Mouse (Mus musculus): ENCODE results near the gene Lrmp. TPM values are rescaled to one million over a fixed set of nuclear protein-coding genes. Genes with fewer than 3 reads are reported as not detected.

Lrmp gene
- polyA plus RNA-seq, 1 experiment from 2014 or later = 0.35 TPM

DNA sequence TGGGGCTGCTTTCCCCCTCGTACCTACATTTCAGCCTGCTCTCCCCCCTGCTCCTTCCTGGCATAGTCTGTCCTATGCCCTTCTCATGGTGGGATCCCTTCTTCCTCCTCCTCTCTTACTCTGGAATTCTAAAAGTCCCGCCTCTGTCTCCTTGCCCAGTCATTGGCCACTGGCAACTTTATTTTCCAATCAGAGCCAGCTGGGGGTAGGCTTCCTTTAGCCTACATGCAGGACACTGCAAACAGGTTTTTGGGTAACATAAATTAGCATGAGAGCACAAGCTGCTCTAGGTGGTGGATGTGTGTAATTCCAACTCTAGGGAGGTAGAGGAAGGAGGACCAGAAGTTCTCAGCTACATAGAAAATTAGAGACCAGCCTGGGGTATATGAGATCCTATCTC lies 4.6 kb downstream of the Lrmp start:
- no peak overlapping the region for H3K9ac ChIP-seq (replicated peaks; ENCODE audit: low read depth, low read length)
- no peaks in the 10 kb centered on the region for H3K27me3 ChIP-seq (replicated peaks; ENCODE audit: control insufficient read depth, insufficient read depth, low read length)
- peaks cover 9% of the 10 kb centered on the region for H3K4me1 ChIP-seq (replicated peaks; ENCODE audit: control insufficient read depth, insufficient read depth, low read length)
- WGBS = 82% methylated on average over 2 of the region's 2 CpGs
- H3K27ac ChIP-seq (ENCODE audit: low read length) = no peak overlapping the region
- H3K36me3 ChIP-seq (ENCODE audit: control insufficient read depth, insufficient read depth) = no peaks in the 10 kb centered on the region
- no peak overlapping the region for H3K4me2 ChIP-seq (ENCODE audit: low read length)
- no peaks in the 10 kb centered on the region for H3K9me3 ChIP-seq (ENCODE audit: control insufficient read depth, low read length)
- ATAC-seq = no peak
- H3K4me3 ChIP-seq (replicated peaks; ENCODE audit: low read length) = no peak overlapping the region

DNA sequence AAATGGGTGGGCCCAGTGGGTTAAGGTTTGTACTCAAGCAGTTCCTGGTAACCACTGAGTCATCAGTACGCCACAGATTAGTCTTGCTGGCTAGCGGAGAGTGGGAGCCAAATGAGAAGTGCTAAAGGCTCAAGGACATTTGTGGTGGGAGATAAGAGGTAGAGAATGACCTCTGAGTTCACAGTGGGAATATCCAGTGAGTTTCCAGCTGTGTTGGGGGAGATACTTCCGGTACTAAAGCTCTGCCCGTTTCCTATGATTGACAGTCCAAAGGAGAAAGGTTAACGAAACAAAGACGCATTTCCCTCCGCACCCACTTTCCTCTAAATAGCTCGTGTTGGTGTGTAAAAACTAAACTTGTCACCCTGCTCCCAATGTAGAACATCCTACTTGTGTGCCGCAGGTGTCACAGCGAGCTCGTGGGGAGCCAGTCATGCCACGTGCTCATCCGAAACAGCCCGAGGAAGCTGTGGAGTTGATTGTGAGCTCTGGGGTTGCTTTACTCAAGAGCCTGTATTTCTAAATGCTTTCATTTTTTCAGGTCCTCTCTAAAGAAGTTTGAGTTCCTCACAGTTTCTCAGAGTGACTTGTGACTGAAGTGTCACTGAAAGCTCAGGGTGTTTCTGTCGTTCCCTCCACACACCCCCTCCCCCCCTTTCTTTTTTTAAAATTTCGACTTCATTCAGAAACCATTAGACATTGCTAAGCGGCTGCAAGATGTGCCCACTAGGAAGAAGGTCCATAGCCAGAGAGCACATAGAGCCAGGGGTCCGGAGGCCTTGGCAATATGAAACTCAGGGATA lies 5.5 kb downstream of the Lrmp start:
- no peak for ATAC-seq
- no peaks in the 10 kb centered on the region for H3K9me3 ChIP-seq (ENCODE audit: control insufficient read depth, low read length)
- no peak overlapping the region for H3K9ac ChIP-seq (replicated peaks; ENCODE audit: low read depth, low read length)
- WGBS = 59% methylated on average over 18 of the region's 18 CpGs
- H3K36me3 ChIP-seq (ENCODE audit: control insufficient read depth, insufficient read depth) = no peaks in the 10 kb centered on the region
- no peaks in the 10 kb centered on the region for H3K27me3 ChIP-seq (replicated peaks; ENCODE audit: control insufficient read depth, insufficient read depth, low read length)
- no peak overlapping the region for H3K4me3 ChIP-seq (replicated peaks; ENCODE audit: low read length)
- peaks cover 9% of the 10 kb centered on the region for H3K4me1 ChIP-seq (replicated peaks; ENCODE audit: control insufficient read depth, insufficient read depth, low read length)
- H3K4me2 ChIP-seq (ENCODE audit: low read length) = no peak overlapping the region
- H3K27ac ChIP-seq (ENCODE audit: low read length) = no peak overlapping the region

DNA sequence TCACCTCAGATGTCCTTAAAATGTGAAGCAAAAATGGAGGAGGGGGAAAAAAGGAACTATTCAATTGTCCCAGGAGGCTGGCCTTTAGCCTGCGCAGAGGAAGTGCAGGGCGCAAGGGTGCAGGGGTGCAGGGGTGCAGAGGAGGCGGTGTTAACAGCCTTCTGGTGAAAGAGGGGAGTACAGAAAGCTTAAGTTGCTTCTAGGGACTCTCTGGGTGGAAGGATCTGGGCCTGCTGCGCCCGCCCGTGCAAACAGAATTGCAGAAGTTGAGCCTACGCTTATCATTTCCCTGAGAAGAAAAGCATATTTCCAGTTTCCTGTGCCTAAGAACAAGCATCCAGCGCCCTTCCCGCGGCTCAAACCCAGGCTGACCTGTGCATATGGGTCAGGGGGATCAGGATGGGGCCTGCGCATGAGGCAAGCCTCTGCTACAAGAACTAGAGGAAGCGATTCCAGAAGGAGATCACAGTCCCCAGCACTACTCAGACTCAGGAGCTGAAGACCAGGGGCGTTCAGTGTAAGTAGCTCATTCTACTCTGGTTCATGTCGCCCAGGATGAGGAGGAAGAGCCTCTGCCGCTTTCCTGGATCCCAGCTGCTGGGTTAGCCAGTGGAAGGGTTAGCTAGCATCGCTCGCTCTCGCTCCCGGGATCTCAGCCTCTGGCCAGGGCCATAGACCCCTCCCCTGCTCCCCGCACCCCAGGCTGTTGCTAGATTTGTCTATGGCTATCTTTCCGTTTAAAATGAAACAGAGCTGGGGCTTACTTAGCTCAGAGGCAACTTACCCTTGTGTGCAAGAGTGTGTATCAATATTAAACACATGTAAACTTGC lies 6.4 kb downstream of the Lrmp start:
- Histone ChIP-seq H3K27me3 (replicated peaks; ENCODE audit: control insufficient read depth, insufficient read depth, low read length) (no peaks in the 10 kb centered on the region), H3K9me3 (ENCODE audit: control insufficient read depth, low read length) (no peaks in the 10 kb centered on the region), H3K27ac (ENCODE audit: low read length) (no peak overlapping the region), H3K4me2 (ENCODE audit: low read length) (no peak overlapping the region), H3K9ac (replicated peaks; ENCODE audit: low read depth, low read length) (no peak overlapping the region), H3K4me3 (replicated peaks; ENCODE audit: low read length) (no peak overlapping the region), H3K36me3 (ENCODE audit: control insufficient read depth, insufficient read depth) (no peaks in the 10 kb centered on the region), H3K4me1 (replicated peaks; ENCODE audit: control insufficient read depth, insufficient read depth, low read length) (peaks cover under 1% of the 10 kb centered on the region)
- 55% methylated on average over 21 of the region's 21 CpGs for WGBS
- no peak for ATAC-seq

DNA sequence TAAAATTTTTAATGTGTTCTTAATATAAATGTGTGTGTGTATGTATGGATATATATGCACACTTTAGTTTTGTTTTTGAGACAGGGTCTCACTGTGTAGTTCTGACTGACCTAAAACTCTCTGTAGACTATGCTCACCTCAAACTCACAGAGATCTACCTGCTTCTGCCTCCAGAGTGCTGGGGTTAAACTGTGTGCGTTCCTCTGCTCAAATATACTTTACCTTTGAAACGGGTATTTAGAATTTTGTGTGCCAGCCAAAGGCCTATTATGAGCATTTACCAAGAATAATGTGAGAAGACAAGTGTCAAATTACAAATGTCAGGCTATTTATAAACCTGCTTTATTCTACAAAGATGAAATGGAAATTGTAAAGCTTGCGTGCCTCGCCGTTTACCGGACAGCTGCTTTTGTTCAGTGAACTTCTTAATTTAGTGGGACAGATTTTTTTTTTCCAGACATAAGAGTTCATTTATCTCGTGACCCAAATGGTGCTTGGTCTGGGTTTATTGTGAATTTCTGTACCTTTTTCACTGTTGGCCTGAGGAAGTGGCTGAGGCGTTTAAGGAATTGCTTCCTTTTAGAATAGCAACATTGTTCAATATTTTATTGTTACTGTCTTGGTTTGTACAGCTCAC lies 7.1 kb downstream of the Lrmp start:
- ATAC-seq = no peak
- H3K9ac ChIP-seq (replicated peaks; ENCODE audit: low read depth, low read length) = no peak overlapping the region

DNA sequence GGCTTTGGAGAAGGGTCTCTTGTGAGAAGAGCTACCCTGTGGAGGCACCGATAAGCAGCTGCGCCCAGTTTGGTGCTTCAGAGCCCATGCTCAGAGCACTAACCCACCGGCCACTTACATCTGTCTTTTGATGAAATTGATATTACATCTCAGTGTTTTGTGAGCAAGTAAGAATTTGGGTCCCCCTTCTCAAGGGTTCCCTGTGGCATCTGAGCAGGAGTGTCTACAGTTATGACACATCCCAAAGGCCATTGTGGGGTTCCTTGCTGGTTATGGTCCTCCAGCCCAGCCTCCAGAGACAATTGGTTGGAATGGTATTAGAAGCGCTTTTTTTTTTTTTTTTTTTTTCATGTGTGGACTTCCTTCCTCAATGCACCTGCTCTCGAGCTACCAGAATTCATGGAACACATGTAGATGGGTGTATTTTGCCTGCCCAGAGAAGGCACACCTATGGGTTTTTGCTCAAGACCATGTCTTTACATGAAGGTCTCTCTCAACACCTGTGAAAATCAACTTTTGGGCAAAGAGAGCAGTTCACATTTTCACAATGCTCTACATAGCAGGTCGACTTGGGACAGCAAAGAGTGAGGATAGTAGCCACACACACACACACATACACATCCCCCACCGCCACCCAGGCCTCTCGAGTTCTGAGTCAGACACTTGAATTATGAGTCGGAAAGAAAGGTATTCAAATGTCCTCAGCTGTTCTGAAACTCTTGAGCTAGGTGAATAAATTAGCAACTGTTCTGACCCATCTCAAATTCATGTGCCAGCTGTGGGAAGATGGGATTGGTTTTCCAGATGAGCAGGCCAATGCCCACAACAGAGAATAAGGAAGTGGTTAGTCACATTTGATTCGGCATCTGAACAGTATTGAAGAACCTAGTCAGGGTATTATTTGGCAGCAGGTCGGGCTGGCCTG lies 7.9 kb downstream of the Lrmp start:
- no peaks in the 10 kb centered on the region for H3K9me3 ChIP-seq (ENCODE audit: control insufficient read depth, low read length)
- no peak overlapping the region for H3K9ac ChIP-seq (replicated peaks; ENCODE audit: low read depth, low read length)
- H3K27ac ChIP-seq (ENCODE audit: low read length) = no peak overlapping the region
- H3K4me1 ChIP-seq (replicated peaks; ENCODE audit: control insufficient read depth, insufficient read depth, low read length) = no peaks in the 10 kb centered on the region
- no peaks in the 10 kb centered on the region for H3K36me3 ChIP-seq (ENCODE audit: control insufficient read depth, insufficient read depth)
- H3K4me2 ChIP-seq (ENCODE audit: low read length) = no peak overlapping the region
- 84% methylated on average over 11 of the region's 11 CpGs for WGBS
- H3K4me3 ChIP-seq (replicated peaks; ENCODE audit: low read length) = no peak overlapping the region
- H3K27me3 ChIP-seq (replicated peaks; ENCODE audit: control insufficient read depth, insufficient read depth, low read length) = no peaks in the 10 kb centered on the region
- ATAC-seq = no peak

More for the DNA sequence above, 7.1 kb downstream of the Lrmp start:
- no peaks in the 10 kb centered on the region for H3K36me3 ChIP-seq (ENCODE audit: control insufficient read depth, insufficient read depth)
- H3K27ac ChIP-seq (ENCODE audit: low read length) = no peak overlapping the region
- no peaks in the 10 kb centered on the region for H3K4me1 ChIP-seq (replicated peaks; ENCODE audit: control insufficient read depth, insufficient read depth, low read length)
- no peaks in the 10 kb centered on the region for H3K9me3 ChIP-seq (ENCODE audit: control insufficient read depth, low read length)
- no peak overlapping the region for H3K4me2 ChIP-seq (ENCODE audit: low read length)
- H3K4me3 ChIP-seq (replicated peaks; ENCODE audit: low read length) = no peak overlapping the region
- 22% methylated on average over 8 of the region's 8 CpGs for WGBS
- H3K27me3 ChIP-seq (replicated peaks; ENCODE audit: control insufficient read depth, insufficient read depth, low read length) = no peaks in the 10 kb centered on the region

DNA sequence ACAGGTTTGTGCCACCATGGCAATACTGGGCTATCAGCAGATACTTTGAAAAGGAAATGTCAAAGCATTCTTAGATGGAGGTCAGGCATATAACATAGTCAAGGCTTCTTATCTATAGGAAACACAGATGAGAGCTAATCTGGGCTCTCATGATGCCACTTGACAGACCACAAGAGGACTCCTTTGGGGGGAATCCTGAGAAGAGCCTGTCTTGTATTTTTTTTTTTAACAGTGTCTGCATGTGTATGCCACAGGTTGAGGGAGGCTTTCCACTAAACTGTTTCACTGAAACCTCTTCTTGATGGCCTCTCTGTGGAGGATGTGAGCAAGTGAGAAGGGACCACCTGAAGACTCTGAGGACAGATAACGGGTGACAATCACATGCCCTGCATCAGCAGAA lies 9.2 kb downstream of the Lrmp start:
- H3K27ac ChIP-seq (ENCODE audit: low read length) = no peak overlapping the region
- no peak overlapping the region for H3K4me3 ChIP-seq (replicated peaks; ENCODE audit: low read length)
- H3K27me3 ChIP-seq (replicated peaks; ENCODE audit: control insufficient read depth, insufficient read depth, low read length) = no peaks in the 10 kb centered on the region
- H3K4me1 ChIP-seq (replicated peaks; ENCODE audit: control insufficient read depth, insufficient read depth, low read length) = no peaks in the 10 kb centered on the region
- H3K9ac ChIP-seq (replicated peaks; ENCODE audit: low read depth, low read length) = no peak overlapping the region
- no peak overlapping the region for H3K4me2 ChIP-seq (ENCODE audit: low read length)
- ATAC-seq = no peak
- H3K9me3 ChIP-seq (ENCODE audit: control insufficient read depth, low read length) = no peaks in the 10 kb centered on the region
- WGBS = 70% methylated on average over 1 of the region's 1 CpGs
- H3K36me3 ChIP-seq (ENCODE audit: control insufficient read depth, insufficient read depth) = no peaks in the 10 kb centered on the region

DNA sequence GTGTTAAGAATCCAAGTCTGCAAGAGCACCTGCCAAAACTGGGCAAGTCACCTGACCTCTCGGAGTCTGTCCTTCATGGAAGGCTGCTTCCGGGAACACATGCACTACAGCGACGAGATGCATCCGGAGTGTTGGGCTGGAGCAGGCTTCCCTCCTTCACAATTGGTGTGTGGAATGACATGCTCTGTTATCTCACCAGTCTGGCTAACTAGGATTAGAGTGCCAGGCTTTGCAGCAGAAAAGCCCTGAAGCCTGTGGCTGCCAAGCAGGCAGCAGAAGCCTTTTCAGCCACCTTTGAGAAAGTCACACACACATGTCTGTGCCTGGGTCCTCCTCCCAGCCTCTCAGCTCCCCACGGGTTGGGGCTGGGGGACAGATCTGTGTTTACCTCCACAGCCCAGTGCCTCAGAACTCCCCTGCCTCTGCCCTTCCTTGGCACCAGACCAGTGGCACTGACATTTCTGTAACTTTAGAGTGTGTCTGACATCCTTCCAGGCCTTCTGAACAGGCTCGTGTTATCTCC lies 10.2 kb downstream of the Lrmp start:
- Histone ChIP-seq H3K27ac (ENCODE audit: low read length) (no peak overlapping the region), H3K9me3 (ENCODE audit: control insufficient read depth, low read length) (no peaks in the 10 kb centered on the region), H3K4me1 (replicated peaks; ENCODE audit: control insufficient read depth, insufficient read depth, low read length) (no peaks in the 10 kb centered on the region), H3K36me3 (ENCODE audit: control insufficient read depth, insufficient read depth) (no peaks in the 10 kb centered on the region), H3K4me2 (ENCODE audit: low read length) (no peak overlapping the region), H3K4me3 (replicated peaks; ENCODE audit: low read length) (no peak overlapping the region), H3K27me3 (replicated peaks; ENCODE audit: control insufficient read depth, insufficient read depth, low read length) (no peaks in the 10 kb centered on the region), H3K9ac (replicated peaks; ENCODE audit: low read depth, low read length) (no peak overlapping the region)
- WGBS = 67% methylated on average over 7 of the region's 7 CpGs
- 0 out of 2 replicates have a peak, but pooled peaks have one; percentile 38 for ATAC-seq

DNA sequence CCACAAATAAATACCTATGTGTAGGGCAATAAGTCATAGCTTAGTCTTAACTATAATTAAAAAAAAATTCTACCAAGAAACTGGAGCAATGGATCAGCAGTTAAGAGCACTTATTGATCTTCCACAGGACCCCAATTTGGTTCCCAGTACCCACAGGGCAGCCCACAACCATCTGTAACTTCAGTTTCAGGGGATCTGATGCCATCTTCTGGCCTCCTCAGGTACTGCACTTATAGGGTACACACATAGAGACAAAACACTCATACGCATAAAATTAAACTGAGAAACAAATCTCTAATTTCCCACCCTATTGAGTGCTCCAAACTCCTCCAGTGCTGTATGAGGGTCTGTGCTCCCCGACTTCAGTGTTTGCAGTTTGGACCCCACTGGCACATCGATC lies 12.2 kb downstream of the Lrmp start:
- 97% methylated on average over 3 of the region's 3 CpGs for WGBS
- no peak overlapping the region for H3K4me2 ChIP-seq (ENCODE audit: low read length)
- H3K9ac ChIP-seq (replicated peaks; ENCODE audit: low read depth, low read length) = no peak overlapping the region
- no peak for ATAC-seq
- H3K36me3 ChIP-seq (ENCODE audit: control insufficient read depth, insufficient read depth) = no peaks in the 10 kb centered on the region
- no peaks in the 10 kb centered on the region for H3K4me1 ChIP-seq (replicated peaks; ENCODE audit: control insufficient read depth, insufficient read depth, low read length)
- H3K27me3 ChIP-seq (replicated peaks; ENCODE audit: control insufficient read depth, insufficient read depth, low read length) = no peaks in the 10 kb centered on the region
- no peaks in the 10 kb centered on the region for H3K9me3 ChIP-seq (ENCODE audit: control insufficient read depth, low read length)
- no peak overlapping the region for H3K4me3 ChIP-seq (replicated peaks; ENCODE audit: low read length)
- no peak overlapping the region for H3K27ac ChIP-seq (ENCODE audit: low read length)
